Mouse (Mus musculus): ENCODE results near the gene Chst11.

Chst11 gene

GRCm38 (mm10) chr10:83215559-83215958 is 230.3 kb downstream of the Chst11 start:
- no peak for DNase-seq (ENCODE audit: low spot score)

GRCm38 (mm10) chr10:83217256-83217655 is 232.0 kb downstream of the Chst11 start:
- DNase-seq (ENCODE audit: low spot score): peak; percentile 11

DNA sequence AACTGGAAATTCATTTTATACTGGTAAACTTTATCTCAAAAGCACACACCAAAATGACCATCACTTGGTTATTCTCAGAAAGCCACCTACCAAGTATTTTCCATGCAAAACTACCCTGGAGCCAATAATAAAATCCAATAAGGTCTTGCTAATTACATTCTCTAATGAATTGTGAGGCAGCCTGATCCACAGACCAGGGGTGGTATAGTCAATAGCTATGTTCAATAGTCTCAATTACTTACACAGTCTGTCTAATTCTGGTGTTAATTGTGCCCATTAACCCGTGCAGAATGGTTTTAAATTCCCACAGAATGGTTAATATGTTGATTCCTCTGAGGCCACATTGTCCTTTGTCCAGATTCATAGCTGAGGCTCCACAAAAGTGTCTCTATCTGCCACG is 233.5 kb downstream of the Chst11 start:
- no peak for DNase-seq (ENCODE audit: low spot score)

DNA sequence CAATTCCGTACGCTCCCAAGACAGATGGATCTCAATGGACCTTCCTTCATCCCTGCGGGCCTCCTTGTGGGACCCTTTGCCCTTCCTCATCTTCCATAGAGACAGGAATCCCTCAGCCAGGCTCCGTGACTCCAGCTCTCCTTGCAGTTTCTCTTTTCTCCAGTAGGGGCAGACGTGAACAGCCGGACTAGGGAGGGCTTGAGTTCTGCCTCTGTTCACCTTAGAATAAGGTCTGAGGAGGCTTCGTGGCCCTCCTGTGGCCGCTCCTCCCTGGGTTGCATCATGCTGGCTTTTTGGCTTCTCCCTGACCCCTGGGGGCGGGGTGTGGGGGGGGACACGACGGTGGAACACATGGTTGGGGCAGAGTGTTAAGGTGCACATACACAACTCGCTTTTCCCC is 234.4 kb downstream of the Chst11 start:
- peak; percentile 39 for DNase-seq (ENCODE audit: low spot score)

- no peak for DNase-seq (ENCODE audit: low spot score)
These were observed 234.9 kb downstream of the Chst11 start for GRCm38 (mm10) chr10:83220217-83220616.

GRCm38 (mm10) chr10:83220847-83221246 is 235.5 kb downstream of the Chst11 start:
- DNase-seq (ENCODE audit: low spot score): no peak

DNA sequence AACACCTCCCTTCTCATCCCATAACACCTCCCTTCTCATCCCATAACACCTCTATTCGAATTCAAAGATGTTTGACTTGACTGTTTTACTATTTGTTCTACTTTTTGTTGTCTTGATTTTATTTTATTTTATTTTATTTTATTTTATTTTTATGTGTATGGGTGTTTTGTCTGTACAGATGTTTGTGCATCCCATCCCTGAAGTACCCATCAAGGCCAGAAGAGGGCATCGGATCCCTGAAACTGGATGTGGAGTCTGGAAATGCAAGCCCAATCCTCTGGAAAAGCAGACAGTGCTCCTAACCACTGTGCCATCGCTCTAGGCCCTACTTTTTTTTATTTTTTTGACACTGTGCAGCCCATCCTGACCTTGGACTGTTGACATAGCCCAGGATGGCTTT is 239.7 kb downstream of the Chst11 start:
- no peak for DNase-seq (ENCODE audit: low spot score)

- no peak for DNase-seq (ENCODE audit: low spot score)
These were observed 243.3 kb downstream of the Chst11 start for GRCm38 (mm10) chr10:83228626-83229025.

DNA sequence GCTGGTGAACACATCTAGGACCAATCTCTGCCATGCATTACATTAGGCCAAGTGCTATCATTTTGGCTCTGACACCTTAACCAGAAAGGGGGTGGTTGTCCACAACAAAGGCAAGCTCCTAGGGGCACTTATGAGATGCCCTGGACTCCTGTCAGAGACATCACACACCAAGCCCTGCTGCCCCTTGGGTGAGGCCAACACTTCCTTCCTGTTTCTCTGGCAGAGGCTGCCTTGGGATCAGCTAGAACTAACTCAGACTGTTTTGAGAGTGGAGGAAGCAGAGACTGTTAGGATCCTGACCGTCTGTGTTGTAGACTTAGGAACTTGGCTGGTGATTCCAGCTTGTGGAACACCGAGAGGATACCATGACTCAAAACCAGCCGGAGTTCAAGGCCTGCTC is 248.7 kb downstream of the Chst11 start:
- no peak for DNase-seq (ENCODE audit: low spot score)

DNA sequence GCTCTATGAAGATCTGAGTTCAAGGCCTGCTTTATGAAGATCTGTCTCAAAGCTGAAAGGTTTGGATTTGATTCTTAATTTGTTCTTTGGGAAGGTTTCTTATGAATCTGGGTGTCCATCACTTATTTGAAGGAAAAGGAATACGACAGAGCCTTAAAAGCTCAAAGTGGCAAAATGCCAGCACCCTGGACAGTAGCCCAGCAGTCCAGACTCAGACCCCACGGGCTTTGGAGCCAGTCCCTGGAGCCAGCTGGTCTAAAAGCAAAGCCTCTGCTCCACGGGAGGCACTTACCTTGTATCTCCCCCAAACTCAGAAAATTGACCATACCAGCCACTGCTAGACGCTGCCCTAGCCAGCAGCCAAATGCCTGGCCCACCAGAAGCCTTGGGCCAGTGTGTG is 249.1 kb downstream of the Chst11 start:
- DNase-seq (ENCODE audit: low spot score): no peak

- DNase-seq (ENCODE audit: low spot score): no peak
These were observed 256.9 kb downstream of the Chst11 start for GRCm38 (mm10) chr10:83242106-83242686.

GRCm38 (mm10) chr10:83244131-83244530 is 258.8 kb downstream of the Chst11 start:
- no peak for DNase-seq (ENCODE audit: low spot score)
